Mouse (Mus musculus): ENCODE measurements around the gene Eno3. TPM values are rescaled to one million over a fixed set of nuclear protein-coding genes. Genes with fewer than 3 reads are reported as not detected.
A peak's percentile ranks its signal among the peaks of the same experiment; 100 is the strongest.

The Eno3 gene
- 19.3 and 126 TPM in 2 replicates for polyA plus RNA-seq (2015; fragmentation: Nextera tagmentation; extraction: Ambion mirVana)

DNA sequence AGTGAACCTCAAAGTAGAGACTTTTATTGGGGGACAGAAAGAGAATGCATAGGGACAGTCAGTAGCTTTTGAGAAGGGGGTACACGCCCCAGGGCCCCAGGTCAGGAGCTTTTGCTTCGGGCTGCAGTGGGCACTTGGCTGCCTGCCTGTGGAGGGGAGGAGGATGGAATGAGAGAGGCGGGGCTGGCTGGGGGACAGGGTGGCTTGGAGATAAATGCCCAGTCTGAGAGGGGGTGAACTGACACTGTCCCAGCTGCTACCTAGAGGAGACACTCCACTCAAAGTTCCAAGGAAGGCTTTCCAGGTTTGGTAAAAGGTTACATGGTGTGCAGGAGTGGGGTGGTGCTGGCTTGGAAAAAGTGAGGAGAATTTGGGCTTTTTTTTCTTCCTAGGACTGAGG lies at the start of gene Eno3:
Gene Eno3, plus strand, starts transcription at position 239 of the 400 bp plus-strand sequence.
- no peak for ATAC-seq (ENCODE audit: insufficient read depth, low FRiP score)
- WGBS: 16% methylated on average over 3 of the region's 3 CpGs
- H3K27ac ChIP-seq (ENCODE audit: low read length): peak within 1 kb of the TSS; percentile 99
- peak within 1 kb of the TSS; percentile 92 for H3K4me2 ChIP-seq (ENCODE audit: low read depth, low read length)
- no peaks in the 10 kb centered on the region for H3K9me3 ChIP-seq (replicated peaks; ENCODE audit: control insufficient read depth, low read length)
- H3K9ac ChIP-seq (ENCODE audit: low read length): peak within 1 kb of the TSS; percentile 99
- peaks cover 7% of the 10 kb centered on the region for H3K36me3 ChIP-seq (ENCODE audit: control insufficient read depth, insufficient read depth, low read length)
- no peaks in the 10 kb centered on the region for H3K27me3 ChIP-seq (ENCODE audit: control insufficient read depth, insufficient read depth, low read length)
- peak within 1 kb of the TSS; percentile 100 for H3K4me3 ChIP-seq (replicated peaks; ENCODE audit: low read length)
- peaks cover 30% of the 10 kb centered on the region for H3K4me1 ChIP-seq (ENCODE audit: control insufficient read depth, insufficient read depth, low read length)

DNA sequence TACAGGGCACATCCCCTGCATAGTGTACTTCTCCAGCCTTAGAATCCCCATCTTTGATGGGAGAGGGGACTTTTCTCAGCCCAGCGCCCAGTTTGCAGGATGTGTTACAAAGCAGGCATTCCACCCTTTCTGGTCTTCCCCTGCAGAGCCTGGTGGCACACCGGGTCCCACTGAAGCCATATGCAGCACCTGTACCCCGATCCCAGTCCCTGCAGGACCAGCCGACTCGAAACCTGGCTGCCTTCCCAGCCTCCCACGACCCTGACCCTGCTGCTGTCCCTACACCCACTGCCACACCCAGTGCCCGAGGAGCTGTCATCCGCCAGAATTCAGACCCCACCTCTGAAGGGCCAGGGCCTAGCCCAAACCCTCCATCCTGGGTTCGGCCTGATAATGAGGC lies 49.4 kb upstream of the Eno3 start:
- 83% methylated on average over 9 of the region's 9 CpGs for WGBS

DNA sequence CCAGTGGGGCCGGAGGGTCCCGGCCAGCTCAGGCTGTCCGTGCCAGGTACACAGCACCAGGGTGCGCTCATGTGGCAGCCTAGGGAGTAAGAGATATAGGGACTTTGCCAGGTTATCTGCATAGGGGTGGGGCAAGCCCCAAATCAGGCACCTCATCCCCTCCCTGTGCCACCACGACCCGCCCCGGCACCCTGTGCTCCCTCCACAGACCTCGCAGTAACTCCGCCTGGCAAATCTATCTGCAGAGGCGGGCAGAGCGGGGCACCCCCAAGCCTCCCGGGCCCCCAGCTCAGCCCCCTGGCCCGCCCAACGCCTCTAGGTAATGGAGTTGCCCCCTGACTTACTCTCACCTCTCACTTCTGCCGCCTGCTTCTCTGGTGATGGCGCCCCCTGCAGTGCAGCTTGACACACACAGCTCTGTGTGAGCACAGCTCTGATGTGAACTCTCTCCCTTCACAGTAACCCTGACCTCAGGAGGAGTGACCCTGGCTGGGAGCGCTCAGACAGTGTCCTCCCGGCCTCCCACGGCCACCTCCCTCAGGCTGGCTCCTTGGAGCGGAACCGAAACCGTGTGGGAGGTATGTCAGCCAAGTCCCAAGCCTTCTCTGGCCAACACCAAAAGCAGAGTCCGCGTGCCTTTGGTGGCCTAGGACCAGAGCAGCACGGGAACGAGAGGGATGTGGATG lies 48.5 kb upstream of the Eno3 start:
- WGBS: 90% methylated on average over 26 of the region's 26 CpGs
- Histone ChIP-seq H3K4me1 (ENCODE audit: control insufficient read depth, insufficient read depth, low read length) (no peaks in the 10 kb centered on the region), H3K27me3 (ENCODE audit: control insufficient read depth, insufficient read depth, low read length) (no peaks in the 10 kb centered on the region), H3K9me3 (replicated peaks; ENCODE audit: control insufficient read depth, low read length) (no peaks in the 10 kb centered on the region), H3K9ac (ENCODE audit: low read length) (no peak overlapping the region), H3K4me3 (replicated peaks; ENCODE audit: low read length) (no peak overlapping the region), H3K36me3 (ENCODE audit: control insufficient read depth, insufficient read depth, low read length) (peaks cover 25% of the 10 kb centered on the region), H3K27ac (ENCODE audit: low read length) (no peak overlapping the region), H3K4me2 (ENCODE audit: low read depth, low read length) (no peak overlapping the region)
- no peak for ATAC-seq (ENCODE audit: insufficient read depth, low FRiP score)

More for the DNA sequence above, 49.4 kb upstream of the Eno3 start:
- Histone ChIP-seq H3K4me1 (ENCODE audit: control insufficient read depth, insufficient read depth, low read length) (no peaks in the 10 kb centered on the region), H3K36me3 (ENCODE audit: control insufficient read depth, insufficient read depth, low read length) (peaks cover 22% of the 10 kb centered on the region), H3K9ac (ENCODE audit: low read length) (no peak overlapping the region), H3K27ac (ENCODE audit: low read length) (no peak overlapping the region), H3K4me3 (replicated peaks; ENCODE audit: low read length) (no peak overlapping the region), H3K9me3 (replicated peaks; ENCODE audit: control insufficient read depth, low read length) (no peaks in the 10 kb centered on the region), H3K27me3 (ENCODE audit: control insufficient read depth, insufficient read depth, low read length) (no peaks in the 10 kb centered on the region), H3K4me2 (ENCODE audit: low read depth, low read length) (no peak overlapping the region)
- ATAC-seq (ENCODE audit: insufficient read depth, low FRiP score): no peak

DNA sequence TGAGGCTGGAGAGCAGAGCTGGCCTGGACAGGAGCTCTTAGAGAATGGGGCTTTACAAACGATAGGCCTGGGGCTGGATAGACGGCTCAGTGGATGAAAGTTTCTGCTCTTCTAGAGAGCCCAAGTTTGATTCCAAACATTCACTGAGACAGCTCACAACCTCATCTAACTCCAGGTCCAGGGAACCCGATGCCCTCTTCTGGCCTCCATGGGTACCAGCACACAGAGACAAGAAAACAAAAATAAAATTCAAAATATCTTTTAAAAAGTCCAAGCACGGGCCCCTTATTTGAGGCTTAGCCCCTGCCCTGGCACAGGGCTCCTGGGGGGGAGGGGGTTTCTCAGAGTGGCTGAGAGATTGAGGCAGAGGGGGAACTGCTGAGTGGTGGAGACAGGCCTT lies 46.2 kb upstream of the Eno3 start:
- 83% methylated on average over 4 of the region's 4 CpGs for WGBS
- Histone ChIP-seq H3K9me3 (replicated peaks; ENCODE audit: control insufficient read depth, low read length) (no peaks in the 10 kb centered on the region), H3K9ac (ENCODE audit: low read length) (no peak overlapping the region), H3K4me2 (ENCODE audit: low read depth, low read length) (no peak overlapping the region), H3K27ac (ENCODE audit: low read length) (no peak overlapping the region), H3K4me1 (ENCODE audit: control insufficient read depth, insufficient read depth, low read length) (peaks cover 12% of the 10 kb centered on the region), H3K4me3 (replicated peaks; ENCODE audit: low read length) (no peak overlapping the region), H3K27me3 (ENCODE audit: control insufficient read depth, insufficient read depth, low read length) (no peaks in the 10 kb centered on the region), H3K36me3 (ENCODE audit: control insufficient read depth, insufficient read depth, low read length) (peaks cover 25% of the 10 kb centered on the region)
- no peak for ATAC-seq (ENCODE audit: insufficient read depth, low FRiP score)

DNA sequence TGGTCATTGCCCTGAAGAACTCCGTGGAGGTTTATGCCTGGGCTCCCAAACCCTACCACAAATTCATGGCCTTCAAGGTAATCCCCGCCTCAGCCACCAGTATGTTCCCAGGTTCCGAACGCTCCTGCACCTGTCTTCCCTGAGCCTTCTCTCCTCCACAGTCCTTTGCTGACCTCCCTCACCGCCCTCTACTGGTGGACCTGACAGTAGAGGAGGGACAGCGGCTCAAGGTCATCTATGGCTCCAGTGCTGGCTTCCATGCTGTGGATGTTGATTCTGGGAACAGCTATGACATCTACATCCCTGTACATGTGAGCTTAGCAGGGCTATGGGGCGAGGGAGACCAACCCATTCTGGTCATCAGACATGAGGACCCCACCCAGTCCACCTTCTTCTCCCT lies 44.5 kb upstream of the Eno3 start:
- Histone ChIP-seq H3K9ac (ENCODE audit: low read length) (no peak overlapping the region), H3K36me3 (ENCODE audit: control insufficient read depth, insufficient read depth, low read length) (peaks cover 23% of the 10 kb centered on the region), H3K27ac (ENCODE audit: low read length) (no peak overlapping the region), H3K4me2 (ENCODE audit: low read depth, low read length) (no peak overlapping the region), H3K4me1 (ENCODE audit: control insufficient read depth, insufficient read depth, low read length) (peaks cover 13% of the 10 kb centered on the region), H3K4me3 (replicated peaks; ENCODE audit: low read length) (no peak overlapping the region), H3K9me3 (replicated peaks; ENCODE audit: control insufficient read depth, low read length) (no peaks in the 10 kb centered on the region), H3K27me3 (ENCODE audit: control insufficient read depth, insufficient read depth, low read length) (no peaks in the 10 kb centered on the region)
- WGBS: 74% methylated on average over 7 of the region's 7 CpGs
- ATAC-seq (ENCODE audit: insufficient read depth, low FRiP score): no peak

DNA sequence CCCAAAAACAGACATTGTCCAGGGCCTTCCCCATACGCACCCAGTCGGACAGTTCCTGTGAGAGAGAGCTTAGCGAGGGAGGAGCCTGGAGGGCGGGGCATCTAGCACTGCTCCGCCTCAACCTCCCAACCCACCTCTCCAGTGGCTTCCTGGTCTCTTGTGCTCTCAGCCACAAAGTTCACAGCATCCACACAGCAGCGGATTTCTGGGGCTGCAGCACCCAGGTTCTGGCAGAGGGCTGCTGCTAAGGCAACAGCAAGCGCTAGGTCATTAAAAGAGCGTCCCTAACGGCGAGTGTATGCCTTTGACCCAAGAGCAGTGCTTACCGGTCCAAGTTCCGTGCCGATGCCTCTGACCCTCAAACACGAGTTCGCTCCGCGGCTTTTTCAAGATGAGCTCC lies 41.9 kb upstream of the Eno3 start:
- H3K36me3 ChIP-seq (ENCODE audit: control insufficient read depth, insufficient read depth, low read length): peaks cover 9% of the 10 kb centered on the region
- no peaks in the 10 kb centered on the region for H3K9me3 ChIP-seq (replicated peaks; ENCODE audit: control insufficient read depth, low read length)
- 1% methylated on average over 17 of the region's 17 CpGs for WGBS
- peak overlapping the region; percentile 94 for H3K4me2 ChIP-seq (ENCODE audit: low read depth, low read length)
- peak; percentile 87 for ATAC-seq (ENCODE audit: insufficient read depth, low FRiP score)
- peak overlapping the region; percentile 83 for H3K27ac ChIP-seq (ENCODE audit: low read length)
- H3K4me1 ChIP-seq (ENCODE audit: control insufficient read depth, insufficient read depth, low read length): peaks cover 13% of the 10 kb centered on the region
- peak overlapping the region; percentile 51 for H3K4me3 ChIP-seq (replicated peaks; ENCODE audit: low read length)
- peak overlapping the region; percentile 69 for H3K9ac ChIP-seq (ENCODE audit: low read length)
- no peaks in the 10 kb centered on the region for H3K27me3 ChIP-seq (ENCODE audit: control insufficient read depth, insufficient read depth, low read length)

DNA sequence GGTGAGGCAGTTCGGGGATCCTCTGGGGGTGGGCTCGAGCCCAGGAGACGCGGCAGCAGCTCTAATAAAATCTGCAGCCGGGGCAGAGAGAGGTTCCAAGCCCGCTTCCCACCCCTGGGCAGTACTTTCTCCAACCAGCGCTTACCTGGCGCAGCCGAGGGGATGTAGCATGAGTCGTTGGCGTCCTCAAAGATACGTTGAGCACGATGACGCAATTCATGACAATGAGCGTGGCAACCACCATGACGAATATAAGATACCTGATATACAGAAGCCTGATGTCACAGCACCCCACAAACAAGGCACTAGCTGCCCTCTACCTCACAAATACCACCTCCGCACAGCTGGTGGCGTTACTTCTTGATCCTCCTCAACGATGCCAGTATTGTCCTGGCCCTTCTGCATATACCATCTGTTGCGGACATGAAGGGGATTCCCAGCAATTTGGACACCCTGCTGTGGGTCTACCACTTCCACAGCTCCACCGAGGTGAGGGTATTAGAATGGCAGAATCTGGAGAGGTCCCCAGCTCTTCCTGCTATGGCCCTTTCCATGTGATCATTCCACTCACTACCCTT lies 41.4 kb upstream of the Eno3 start, which contains the start of gene 4930544D05Rik:
Gene 4930544D05Rik, plus strand, starts transcription at position 333 of the 578 bp plus-strand sequence.
- peaks cover 7% of the 10 kb centered on the region; the same call in 1 of the 2 replicates for H3K36me3 ChIP-seq (ENCODE audit: control insufficient read depth, insufficient read depth, low read length)
- H3K4me1 ChIP-seq (ENCODE audit: control insufficient read depth, insufficient read depth, low read length): peaks cover 13% of the 10 kb centered on the region
- H3K27me3 ChIP-seq (ENCODE audit: control insufficient read depth, insufficient read depth, low read length): no peaks in the 10 kb centered on the region
- WGBS: 14% methylated on average over 21 of the region's 21 CpGs
- H3K4me2 ChIP-seq (ENCODE audit: low read depth, low read length): peak within 1 kb of the TSS; percentile 94
- peak within 1 kb of the TSS; percentile 83 for H3K27ac ChIP-seq (ENCODE audit: low read length)
- H3K9me3 ChIP-seq (replicated peaks; ENCODE audit: control insufficient read depth, low read length): no peaks in the 10 kb centered on the region
- peak within 1 kb of the TSS; percentile 51 for H3K4me3 ChIP-seq (replicated peaks; ENCODE audit: low read length)
- H3K9ac ChIP-seq (ENCODE audit: low read length): peak within 1 kb of the TSS; percentile 69
- ATAC-seq (ENCODE audit: insufficient read depth, low FRiP score): 0 out of 2 replicates have a peak, but pooled peaks have one; percentile 1

DNA sequence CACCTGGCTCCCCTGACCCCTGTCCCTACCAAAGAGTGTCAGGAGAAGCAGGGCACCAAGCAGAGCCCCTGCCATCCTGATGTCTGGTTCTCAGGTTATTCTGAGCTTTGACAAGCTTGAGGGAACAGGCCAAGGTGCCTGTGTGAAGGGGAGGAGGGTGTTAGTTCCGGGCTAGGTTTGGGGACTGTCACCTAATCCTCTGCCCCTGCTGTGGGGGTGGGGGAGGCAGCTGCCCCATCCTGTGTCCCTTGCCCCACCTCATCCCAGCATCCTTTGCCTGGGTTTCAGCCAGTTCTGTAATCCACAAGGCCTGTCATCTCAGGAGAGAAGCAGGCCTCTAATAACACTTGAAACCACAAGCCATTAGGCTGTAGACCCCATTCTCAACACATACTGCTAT lies 37.9 kb upstream of the Eno3 start, which contains the start of gene Chrne:
Gene Chrne, minus strand, starts transcription at position 116 of the 400 bp plus-strand sequence.
- no peak within 1 kb of the TSS for H3K4me2 ChIP-seq (ENCODE audit: low read depth, low read length)
- no peak for ATAC-seq (ENCODE audit: insufficient read depth, low FRiP score)
- H3K27me3 ChIP-seq (ENCODE audit: control insufficient read depth, insufficient read depth, low read length): no peaks in the 10 kb centered on the region
- H3K36me3 ChIP-seq (ENCODE audit: control insufficient read depth, insufficient read depth, low read length): no peaks in the 10 kb centered on the region
- H3K27ac ChIP-seq (ENCODE audit: low read length): no peak within 1 kb of the TSS
- peaks cover 22% of the 10 kb centered on the region for H3K4me1 ChIP-seq (ENCODE audit: control insufficient read depth, insufficient read depth, low read length)
- H3K4me3 ChIP-seq (replicated peaks; ENCODE audit: low read length): no peak within 1 kb of the TSS
- whole genome bisulfite sequencing: 50% methylated on average over 1 of the region's 1 CpGs
- H3K9ac ChIP-seq (ENCODE audit: low read length): no peak within 1 kb of the TSS
- H3K9me3 ChIP-seq (replicated peaks; ENCODE audit: control insufficient read depth, low read length): no peaks in the 10 kb centered on the region

All from stomach, embryonic 16.5 days (tissue).